Mouse (Mus musculus): ENCODE measurements around the gene Mgp. TPM values are rescaled to one million over a fixed set of nuclear protein-coding genes. Genes with fewer than 3 reads are reported as not detected.

The Mgp gene
- polyA plus RNA-seq, 1 experiment from 2014 or later = 14.1 TPM

DNA sequence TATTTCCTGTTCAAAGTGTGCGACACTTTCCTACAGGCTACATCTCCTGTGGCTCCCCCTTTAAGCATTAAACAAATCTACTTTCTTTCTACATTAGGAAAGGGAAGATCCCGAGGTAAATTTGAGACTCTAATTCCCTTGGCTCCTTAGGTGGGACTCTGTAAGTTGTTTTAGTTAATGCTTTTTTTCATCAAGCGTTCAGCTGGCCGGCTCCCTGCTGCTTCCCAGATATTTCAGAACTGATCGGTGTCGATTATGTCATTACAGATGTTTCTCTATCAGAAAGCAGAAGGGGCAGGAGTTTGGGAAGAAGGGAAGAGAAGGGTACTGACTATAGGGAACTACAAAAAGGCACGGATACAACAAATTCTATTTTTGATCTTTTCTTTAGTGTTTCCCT is 48.5 kb downstream of the Mgp start:
- H3K4me2 ChIP-seq (ENCODE audit: low read depth, severe bottlenecking) = peak overlapping the region; percentile 83
- H3K27me3 ChIP-seq (ENCODE audit: control insufficient read depth, insufficient read depth, low read length) = no peaks in the 10 kb centered on the region
- H3K36me3 ChIP-seq (ENCODE audit: control insufficient read depth, insufficient read depth, low read length) = peaks cover 14% of the 10 kb centered on the region; the same call in 1 of the 2 replicates
- no peaks in the 10 kb centered on the region for H3K4me1 ChIP-seq (ENCODE audit: control insufficient read depth, insufficient read depth, low read length)
- H3K9me3 ChIP-seq (ENCODE audit: control insufficient read depth, low read length) = no peaks in the 10 kb centered on the region
- H3K27ac ChIP-seq (replicated peaks; ENCODE audit: low read depth, low read length) = no peak overlapping the region
- peak overlapping the region; percentile 95 for H3K9ac ChIP-seq (ENCODE audit: low read length)
- 19% methylated on average over 7 of the region's 7 CpGs for WGBS
- DNase-seq (ENCODE audit: low spot score) = no peak
- H3K4me3 ChIP-seq (ENCODE audit: low read depth, low read length) = peak overlapping the region; percentile 94
- no peak for ATAC-seq (ENCODE audit: insufficient number of reproducible peaks, low FRiP score, low TSS enrichment, low read depth)

DNA sequence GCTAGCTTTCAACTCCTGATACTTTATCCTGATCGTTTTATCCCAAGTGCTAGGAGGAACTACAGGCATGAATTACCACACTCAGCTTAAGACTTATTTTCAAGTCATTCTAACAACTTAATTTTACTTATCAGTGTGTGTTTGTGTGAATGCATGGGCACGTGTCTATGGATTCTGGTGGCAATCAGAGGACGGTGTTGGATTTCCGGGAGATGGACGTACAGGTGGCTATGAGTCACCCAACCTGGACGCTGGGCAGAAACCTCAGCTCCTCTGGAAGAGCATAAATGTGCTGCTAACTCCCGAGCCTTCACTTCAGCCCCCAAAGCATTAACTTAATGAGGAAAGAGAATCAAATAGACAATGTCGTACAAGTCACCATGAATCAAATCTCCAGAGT is 50.6 kb downstream of the Mgp start:
- H3K4me2 ChIP-seq (ENCODE audit: low read depth, severe bottlenecking) = no peak overlapping the region
- no peak overlapping the region for H3K27ac ChIP-seq (replicated peaks; ENCODE audit: low read depth, low read length)
- H3K36me3 ChIP-seq (ENCODE audit: control insufficient read depth, insufficient read depth, low read length) = peaks cover 35% of the 10 kb centered on the region
- ATAC-seq (ENCODE audit: insufficient number of reproducible peaks, low FRiP score, low TSS enrichment, low read depth) (no peak), DNase-seq (ENCODE audit: low spot score) (no peak)
- no peaks in the 10 kb centered on the region for H3K4me1 ChIP-seq (ENCODE audit: control insufficient read depth, insufficient read depth, low read length)
- no peaks in the 10 kb centered on the region for H3K27me3 ChIP-seq (ENCODE audit: control insufficient read depth, insufficient read depth, low read length)
- no peak overlapping the region for H3K9ac ChIP-seq (ENCODE audit: low read length)
- 90% methylated on average over 8 of the region's 8 CpGs for WGBS
- H3K4me3 ChIP-seq (ENCODE audit: low read depth, low read length) = no peak overlapping the region
- H3K9me3 ChIP-seq (ENCODE audit: control insufficient read depth, low read length) = no peaks in the 10 kb centered on the region

Other genes with a start within 250 kb of the Mgp start
- gene Plbd1, start 213.9 kb downstream of the Mgp start, polyA plus RNA-seq (2014; fragmentation: Nextera tagmentation; extraction: Ambion mirVana) = 0.94 and 1.5 TPM in 2 replicates
- 0.14 and 0.35 TPM in 2 replicates for gene Gucy2c, start 94.1 kb downstream of the Mgp start, polyA plus RNA-seq (2014; fragmentation: Nextera tagmentation; extraction: Ambion mirVana)
- 0.92 and 0.96 TPM in 2 replicates for gene Hist4h4, start 71.4 kb downstream of the Mgp start, polyA plus RNA-seq (2014; fragmentation: Nextera tagmentation; extraction: Ambion mirVana)
- 78.5 and 79.9 TPM in 2 replicates for gene H2afj, start 67.6 kb downstream of the Mgp start, polyA plus RNA-seq (2014; fragmentation: Nextera tagmentation; extraction: Ambion mirVana)
- gene BC049715, start 48.2 kb downstream of the Mgp start, polyA plus RNA-seq (2014; fragmentation: Nextera tagmentation; extraction: Ambion mirVana) = 1.8 and 2.7 TPM in 2 replicates
- gene Wbp11, start 47.6 kb downstream of the Mgp start, polyA plus RNA-seq (2014; fragmentation: Nextera tagmentation; extraction: Ambion mirVana) = 169 and 183 TPM in 2 replicates
- not detected in 2 replicates for gene Smco3, start 40.4 kb downstream of the Mgp start, polyA plus RNA-seq (2014; fragmentation: Nextera tagmentation; extraction: Ambion mirVana)
- 1.2 and 2.3 TPM in 2 replicates for gene Art4, start 18.1 kb downstream of the Mgp start, polyA plus RNA-seq (2014; fragmentation: Nextera tagmentation; extraction: Ambion mirVana)
- gene Erp27, start 46.4 kb upstream of the Mgp start, polyA plus RNA-seq (2014; fragmentation: Nextera tagmentation; extraction: Ambion mirVana) = 0.31 TPM in 1 of 2 replicates, not detected in the other
- not detected in 2 replicates for gene Pde6h, start 48.0 kb upstream of the Mgp start, polyA plus RNA-seq (2014; fragmentation: Nextera tagmentation; extraction: Ambion mirVana)
- 42.4 and 44.8 TPM in 2 replicates for gene Arhgdib, start 66.1 kb upstream of the Mgp start, polyA plus RNA-seq (2014; fragmentation: Nextera tagmentation; extraction: Ambion mirVana)

Data from limb, embryonic 11.5 days (tissue).